Mouse (Mus musculus) ES-Bruce4 (cell line): ENCODE results near the gene Tubg1. TPM values are rescaled to one million over a fixed set of nuclear protein-coding genes. Genes with fewer than 3 reads are reported as not detected.
"Not testable (repeated sequence)": the region's sequence is repeated elsewhere in the genome, so short reads cannot be mapped to it uniquely, and the experiment has no call there.

ENCODE experiments used
- H3K27ac ChIP-seq: 2 replicates; pipeline ENCODE4 v1.5.1; 2012; ENCODE audit warnings: low read length, inconsistent platforms; ENCODE audit not compliant: insufficient read depth
- H3K27me3 ChIP-seq: 2 replicates; pipeline ENCODE4 v1.6.1; 2012; ENCODE audit warnings: mild to moderate bottlenecking, low read length, inconsistent platforms; ENCODE audit not compliant: control insufficient read depth, poor library complexity, insufficient read depth, severe bottlenecking
- H3K36me3 ChIP-seq: 2 replicates; pipeline ENCODE4 v1.6.1; 2012; ENCODE audit warnings: inconsistent platforms, mild to moderate bottlenecking, low read length, moderate library complexity; ENCODE audit not compliant: control insufficient read depth, poor library complexity, insufficient read depth, severe bottlenecking
- H3K4me1 ChIP-seq: one replicate; pipeline ENCODE4 v1.8.1; 2011; ENCODE audit warnings: low read length; ENCODE audit not compliant: control insufficient read depth, insufficient read depth
- H3K4me3 ChIP-seq: 2 replicates; pipeline ENCODE4 v1.5.1; 2011; ENCODE audit warnings: low read depth, mild to moderate bottlenecking, low read length
- H3K9ac ChIP-seq: 2 replicates; pipeline ENCODE4 v1.6.1; 2012; ENCODE audit warnings: low read depth, mild to moderate bottlenecking, inconsistent platforms; ENCODE audit not compliant: poor library complexity, severe bottlenecking
- H3K9me3 ChIP-seq: replicated peaks from 2 replicates; pipeline ENCODE4 v1.6.1; 2012; ENCODE audit warnings: mild to moderate bottlenecking, low read length, inconsistent platforms; ENCODE audit not compliant: control insufficient read depth, poor library complexity, insufficient read depth, severe bottlenecking
- CTCF ChIP-seq: IDR thresholded peaks from one replicate; pipeline ENCODE4 v1.8.1; 2011; ENCODE audit warnings: low read depth, low read length
- EP300 ChIP-seq: IDR thresholded peaks from 2 replicates; pipeline ENCODE4 v1.6.1; 2011; ENCODE audit warnings: low read depth, low read length; ENCODE audit not compliant: insufficient read depth
- POLR2A ChIP-seq: IDR thresholded peaks from one replicate; pipeline ENCODE4 v1.8.1; 2011; ENCODE audit warnings: low read length; ENCODE audit not compliant: insufficient read depth
- polyA plus RNA-seq: library from polyadenylated mRNA; stranded (reverse); fragments of >200 nt; gene quantifications from 2 replicates; pipeline ENCODE4 v1.2.4, GENCODE M21; 2011; ENCODE audit warnings: low read depth; ENCODE audit not compliant: missing spikeins, insufficient read depth, insufficient read length

The Tubg1 gene
- polyA plus RNA-seq, 1 experiment = 55.3 TPM

DNA sequence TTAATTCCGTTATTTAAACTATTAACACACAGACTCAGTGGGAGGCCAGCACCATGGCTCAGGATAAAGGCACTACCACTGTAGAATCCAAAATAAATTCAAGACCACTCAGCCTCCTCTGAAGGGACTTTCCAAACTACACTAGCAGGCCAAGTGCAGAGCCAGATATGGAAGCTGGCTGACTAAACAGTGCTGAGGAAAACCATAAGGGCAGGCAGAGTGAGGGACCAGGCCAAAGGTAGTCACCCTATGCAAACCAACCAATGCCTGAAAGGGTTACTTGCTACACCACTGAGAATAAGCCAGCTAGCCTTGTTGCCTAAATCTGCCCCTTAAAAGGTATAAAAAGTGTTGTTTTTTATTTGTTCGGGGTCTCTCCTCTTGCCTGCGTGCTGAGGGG is 7.6 kb upstream of the Tubg1 start:
- Histone ChIP-seq H3K4me3 (no peak overlapping the region), H3K27ac (no peak overlapping the region), H3K4me1 (no peaks in the 10 kb centered on the region), H3K9me3 (no peaks in the 10 kb centered on the region; the same call in 1 of the 2 replicates), H3K27me3 (no peaks in the 10 kb centered on the region), H3K36me3 (no peaks in the 10 kb centered on the region), H3K9ac (no peak overlapping the region)
- TF ChIP-seq CTCF (no peak), EP300 (no peak), POLR2A (no peak)

DNA sequence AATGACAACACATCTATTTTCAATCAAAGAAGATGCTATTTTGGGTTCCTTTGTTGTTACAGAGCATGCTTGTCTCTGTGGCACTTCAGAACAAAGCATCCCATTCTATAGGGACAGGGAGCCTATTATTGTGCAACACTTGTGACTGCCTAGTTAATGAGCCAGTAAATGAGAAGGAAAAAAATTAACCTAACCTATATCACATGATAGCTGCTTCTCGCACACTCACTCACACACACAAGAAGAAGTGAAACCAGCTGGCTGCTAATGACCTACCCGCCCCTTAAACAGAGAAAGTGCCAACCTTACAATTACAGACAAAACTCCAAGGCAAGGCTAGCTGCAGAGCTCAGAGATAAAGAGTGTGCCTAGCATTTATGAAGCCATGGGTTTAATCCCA is 4.2 kb upstream of the Tubg1 start:
- Histone ChIP-seq H3K36me3 (no peaks in the 10 kb centered on the region), H3K9ac (no peak overlapping the region), H3K9me3 (no peaks in the 10 kb centered on the region; the same call in 1 of the 2 replicates), H3K4me1 (no peaks in the 10 kb centered on the region), H3K27me3 (no peaks in the 10 kb centered on the region), H3K27ac (no peak overlapping the region), H3K4me3 (no peak overlapping the region)
- no peak for TF ChIP-seq POLR2A
- TF ChIP-seq EP300 = no peak
- no peak for TF ChIP-seq CTCF

DNA sequence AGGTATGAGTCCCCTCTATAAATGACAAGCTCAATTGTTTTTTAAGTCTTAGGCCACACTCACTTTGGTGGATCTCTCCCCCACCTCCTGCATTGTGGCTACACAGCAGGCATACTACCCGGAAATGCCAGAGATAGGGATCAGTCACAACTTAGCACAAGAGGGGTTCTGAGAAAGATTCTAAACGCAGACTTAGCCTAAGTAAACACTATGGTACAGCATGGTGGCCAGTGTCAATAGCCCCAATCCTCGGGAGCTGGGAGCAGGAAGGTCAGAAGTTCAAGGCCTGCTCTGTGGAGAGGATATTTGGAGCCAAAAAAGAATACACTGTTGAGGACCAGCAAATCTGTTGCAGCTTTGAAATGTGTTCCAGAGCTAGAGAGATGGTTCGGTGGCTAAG is 1.6 kb upstream of the Tubg1 start:
- Histone ChIP-seq H3K4me3 (no peak overlapping the region), H3K4me1 (no peaks in the 10 kb centered on the region), H3K27ac (no peak overlapping the region), H3K9me3 (no peaks in the 10 kb centered on the region), H3K36me3 (0 out of 2 replicates have a peak, but pooled peaks cover 2% of the 10 kb centered on the region), H3K9ac (no peak overlapping the region), H3K27me3 (no peaks in the 10 kb centered on the region)
- TF ChIP-seq EP300 (no peak), POLR2A (no peak), CTCF (no peak)

DNA sequence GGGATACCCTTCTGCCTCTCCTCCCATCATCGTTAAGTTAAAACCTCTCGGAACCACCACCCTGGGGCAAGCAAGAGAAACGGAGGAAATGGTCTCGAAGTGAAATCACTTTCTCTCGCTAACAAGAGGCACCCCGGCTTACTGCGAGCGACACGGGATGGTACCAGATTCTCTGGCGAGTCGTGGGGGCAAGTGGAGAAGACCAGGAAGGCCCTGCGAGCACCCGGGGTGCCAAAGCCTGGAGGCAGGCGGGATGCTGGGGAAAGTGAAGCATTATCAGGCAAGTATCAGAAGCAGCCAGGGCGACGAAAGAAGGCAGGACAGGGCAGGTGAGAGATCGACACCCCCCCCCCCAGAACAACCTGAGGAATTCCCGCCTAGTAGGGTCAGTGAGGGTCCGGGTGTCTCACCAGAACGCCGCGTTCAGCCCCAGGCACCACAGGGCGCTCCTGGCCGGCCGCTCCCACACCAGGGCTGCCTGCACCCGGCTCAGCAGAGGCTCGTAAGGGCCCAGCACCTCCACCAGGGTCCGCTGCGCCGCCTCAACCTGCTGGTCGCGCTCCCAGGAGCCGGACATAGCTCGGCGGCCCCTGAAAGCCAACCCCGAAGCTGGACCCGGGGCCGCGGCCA is 492 bp upstream of the Tubg1 start:
- Histone ChIP-seq H3K27me3 (no peaks in the 10 kb centered on the region), H3K36me3 (0 out of 2 replicates have a peak, but pooled peaks cover 2% of the 10 kb centered on the region), H3K27ac (no peak overlapping the region), H3K9ac (peak overlapping the region; percentile 87), H3K9me3 (no peaks in the 10 kb centered on the region), H3K4me1 (no peaks in the 10 kb centered on the region), H3K4me3 (peak overlapping the region; percentile 96)
- TF ChIP-seq POLR2A (no peak), CTCF (no peak), EP300 (no peak)

DNA sequence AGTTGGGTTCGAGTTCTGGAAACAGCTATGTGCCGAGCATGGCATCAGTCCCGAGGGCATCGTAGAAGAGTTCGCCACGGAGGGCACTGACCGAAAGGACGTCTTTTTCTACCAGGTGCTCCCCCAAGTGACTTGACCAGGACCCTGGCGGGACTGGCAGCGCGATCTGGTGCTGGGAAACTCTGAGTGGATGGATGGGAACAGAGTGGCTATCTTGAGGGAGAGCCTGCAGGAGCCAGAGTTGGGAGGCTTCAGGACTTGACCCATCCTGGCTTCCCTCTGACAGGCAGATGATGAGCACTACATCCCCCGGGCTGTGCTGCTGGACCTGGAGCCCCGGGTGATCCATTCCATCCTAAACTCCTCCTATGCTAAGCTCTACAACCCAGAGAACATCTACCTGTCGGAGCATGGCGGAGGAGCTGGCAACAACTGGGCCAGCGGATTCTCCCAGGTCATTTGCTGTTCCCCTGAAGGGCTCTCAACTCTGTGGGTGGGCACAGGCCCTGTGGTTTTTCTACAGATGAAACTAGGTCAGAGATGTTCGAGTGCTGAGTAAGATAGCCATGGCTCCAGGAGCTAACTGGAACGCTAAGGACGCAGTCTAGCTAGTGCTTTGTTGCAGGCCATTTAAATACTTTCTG is 929 bp downstream of the Tubg1 start:
- H3K27me3 ChIP-seq = no peaks in the 10 kb centered on the region
- peak overlapping the region; percentile 47 for H3K9ac ChIP-seq
- H3K9me3 ChIP-seq = no peaks in the 10 kb centered on the region
- peak overlapping the region; percentile 78 for H3K4me3 ChIP-seq
- no peak overlapping the region for H3K27ac ChIP-seq
- H3K36me3 ChIP-seq = 0 out of 2 replicates have a peak, but pooled peaks cover 2% of the 10 kb centered on the region
- no peaks in the 10 kb centered on the region for H3K4me1 ChIP-seq
- TF ChIP-seq EP300 (no peak), CTCF (no peak)

DNA sequence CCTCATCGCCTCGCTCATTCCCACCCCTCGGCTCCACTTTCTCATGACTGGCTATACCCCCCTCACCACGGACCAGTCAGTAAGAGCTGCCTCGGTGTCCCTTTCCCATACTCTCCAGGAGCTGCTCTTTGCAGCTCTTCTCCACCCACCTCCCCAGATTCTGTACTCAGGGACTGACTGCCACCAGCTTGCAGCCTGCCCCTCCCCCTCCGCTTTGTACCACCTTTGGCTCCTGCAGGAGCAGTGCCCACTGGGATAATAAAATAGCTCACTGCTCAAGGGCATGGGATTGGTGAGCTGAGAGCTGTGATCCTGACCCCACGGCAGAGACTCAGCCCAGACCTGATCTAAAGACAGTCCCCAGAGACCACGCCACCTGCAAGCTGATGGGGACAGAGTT is 4.8 kb downstream of the Tubg1 start:
- H3K27me3 ChIP-seq, H3K36me3 ChIP-seq, H3K4me3 ChIP-seq, H3K9me3 ChIP-seq, H3K4me1 ChIP-seq, H3K9ac ChIP-seq, H3K27ac ChIP-seq: not testable (repeated sequence)

DNA sequence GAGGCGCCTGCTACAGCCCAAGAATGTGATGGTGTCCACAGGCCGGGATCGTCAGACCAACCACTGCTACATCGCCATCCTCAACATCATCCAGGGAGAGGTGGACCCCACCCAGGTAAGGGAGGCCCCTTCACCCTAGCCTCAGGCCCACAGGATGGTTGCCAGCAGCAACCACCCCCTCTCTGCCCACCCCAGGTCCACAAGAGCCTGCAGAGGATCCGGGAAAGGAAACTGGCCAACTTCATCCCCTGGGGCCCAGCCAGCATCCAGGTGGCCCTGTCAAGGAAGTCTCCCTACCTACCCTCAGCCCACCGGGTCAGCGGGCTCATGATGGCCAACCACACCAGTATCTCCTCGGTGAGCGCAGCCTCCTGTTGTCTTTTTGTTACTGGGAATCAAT is 5.3 kb downstream of the Tubg1 start:
- H3K9ac ChIP-seq, H3K36me3 ChIP-seq, H3K27me3 ChIP-seq: not testable (repeated sequence)

More for the DNA sequence above, 5.3 kb downstream of the Tubg1 start:
- not testable (repeated sequence) for H3K27ac ChIP-seq, H3K9me3 ChIP-seq, H3K4me1 ChIP-seq, H3K4me3 ChIP-seq
